Mouse (Mus musculus) stomach, postnatal 0 days (tissue): ENCODE measurements around the gene Rptor.

Experiments
- CTCF ChIP-seq: IDR thresholded peaks from 2 replicates; pipeline ENCODE4 v1.5.1; 2016; ENCODE audit warnings: antibody characterized with exemption, low read depth, mild to moderate bottlenecking, moderate library complexity
- EP300 ChIP-seq: optimal IDR thresholded peaks from 2 replicates; pipeline ENCODE3; 2016; ENCODE audit warnings: antibody characterized with exemption

- no peak for TF ChIP-seq CTCF
- TF ChIP-seq EP300, result no peak
Observed at GRCm38 (mm10) chr11:119874841-119875240, 272.1 kb downstream of the Rptor start.
